Mouse (Mus musculus) liver, adult 2 months (tissue): Measurements from ENCODE around the gene Fbxl8. TPM values are rescaled to one million over a fixed set of nuclear protein-coding genes. Genes with fewer than 3 reads are reported as not detected.

Experiments used
- DNase-seq: peaks from one replicate; pipeline ENCODE4 v3.0.0-alpha.2; 2011; ENCODE audit warnings: low read depth, low spot score; ENCODE audit errors: extremely low read depth
- H3K27ac ChIP-seq: fragments of 200-500 bp; replicated peaks from 2 replicates; pipeline ENCODE4 v1.5.1; 2012; ENCODE audit warnings: low read depth, mild to moderate bottlenecking, control low read depth, inconsistent platforms, low read length; ENCODE audit not compliant: insufficient read depth
- H3K27me3 ChIP-seq: fragments of 200-500 bp; 2 replicates; pipeline ENCODE4 v1.6.1; 2012; ENCODE audit warnings: mild to moderate bottlenecking, moderate library complexity, low read length, inconsistent platforms; ENCODE audit not compliant: control insufficient read depth, insufficient read depth
- H3K36me3 ChIP-seq: fragments of 200-500 bp; 2 replicates; pipeline ENCODE4 v1.6.1; 2012; ENCODE audit warnings: low read length, inconsistent platforms; ENCODE audit not compliant: control insufficient read depth, insufficient read depth
- H3K4me1 ChIP-seq: fragments of 200-500 bp; 2 replicates; pipeline ENCODE4 v1.6.1; 2011; ENCODE audit warnings: low read length; ENCODE audit not compliant: control insufficient read depth, insufficient read depth
- H3K4me3 ChIP-seq: fragments of 200-500 bp; 2 replicates; pipeline ENCODE4 v1.5.1; 2011; ENCODE audit warnings: low read depth, mild to moderate bottlenecking, control low read depth, low read length, moderate library complexity; ENCODE audit not compliant: insufficient read depth
- H3K79me2 ChIP-seq: fragments of 200-500 bp; 2 replicates; pipeline ENCODE4 v1.6.1; 2012; ENCODE audit warnings: inconsistent platforms, mild to moderate bottlenecking, low read length, moderate library complexity; ENCODE audit not compliant: control insufficient read depth, insufficient read depth
- H3K9ac ChIP-seq: fragments of 200-500 bp; 2 replicates; pipeline ENCODE4 v1.6.1; 2012; ENCODE audit warnings: low read depth, mild to moderate bottlenecking, control low read depth, inconsistent platforms, low read length
- CTCF ChIP-seq: fragments of 200-500 bp; IDR thresholded peaks from 2 replicates; pipeline ENCODE4 v1.5.1; 2011; ENCODE audit warnings: low read depth, low read length, control low read depth
- POLR2A ChIP-seq: fragments of 200-500 bp; IDR thresholded peaks from 2 replicates; pipeline ENCODE4 v1.6.1; 2011; ENCODE audit warnings: low read length, control low read depth; ENCODE audit not compliant: insufficient read depth; ENCODE audit errors: extremely low read depth
- WGBS: fragments of 180-500 bp; shearing (Covaris S2); methylation state at CpG from one replicate; pipeline ENCODE4 v1.1.7; 2018; 5-methylcytosine and 5-hydroxymethylcytosine counted together
- polyA plus RNA-seq: library from polyadenylated mRNA; depleted of rRNA; stranded (reverse); fragments of >200 nt; gene quantifications from 2 replicates; pipeline ENCODE4 v1.2.3, GENCODE M21; 2012
- total RNA-seq: library from RNA; depleted of rRNA; stranded (reverse); fragments of >200 nt; gene quantifications from 2 replicates; pipeline ENCODE4 v1.2.3, GENCODE M21; 2014

The Fbxl8 gene
- total and polyA plus RNA-seq, 2 experiments: 1.9 to 7.3 TPM

DNA sequence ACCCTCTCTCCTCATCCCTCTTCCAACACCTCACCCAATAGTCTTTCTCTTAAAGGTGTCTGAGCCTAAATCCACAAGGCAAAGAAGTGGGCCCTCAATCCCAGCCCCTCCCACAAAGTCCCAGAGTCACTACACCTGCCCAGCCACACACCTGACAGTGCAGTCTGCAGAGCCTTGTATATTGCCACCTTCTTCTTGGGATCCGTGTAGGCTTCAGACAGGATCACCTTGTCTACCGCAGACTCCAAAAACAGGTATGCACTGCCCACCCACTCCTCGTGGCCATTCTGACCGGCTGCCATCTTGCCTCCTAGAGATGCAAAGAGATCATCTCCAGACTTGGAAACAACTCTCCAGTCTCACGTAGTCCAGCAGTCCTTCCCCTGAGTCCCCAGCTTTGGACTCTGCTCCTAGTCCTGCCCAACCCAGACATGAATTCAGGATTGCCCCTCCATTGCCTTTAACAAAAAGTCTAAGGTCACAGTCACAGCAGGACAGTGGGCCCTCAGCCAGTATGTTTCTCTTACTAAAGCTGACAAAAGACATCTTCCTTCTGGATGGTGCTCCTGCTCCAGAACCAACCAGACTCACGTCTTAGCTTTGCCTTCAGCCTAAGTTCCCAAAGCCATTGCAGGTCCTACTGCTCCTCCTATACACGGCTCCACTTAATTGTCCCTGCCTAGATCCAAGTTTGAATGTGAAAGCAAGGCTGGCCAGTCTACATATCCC lies 3.9 kb upstream of the Fbxl8 start:
- Histone ChIP-seq H3K4me1 (peaks cover 9% of the 10 kb centered on the region; the same call in 1 of the 2 replicates), H3K4me3 (no peak overlapping the region), H3K27ac (no peak overlapping the region), H3K36me3 (no peaks in the 10 kb centered on the region), H3K79me2 (peaks cover 7% of the 10 kb centered on the region; the same call in 1 of the 2 replicates), H3K9ac (no peak overlapping the region), H3K27me3 (no peaks in the 10 kb centered on the region)
- DNase-seq: no peak
- TF ChIP-seq POLR2A (no peak), CTCF (no peak)
- WGBS: 90% methylated on average over 7 of the region's 7 CpGs

DNA sequence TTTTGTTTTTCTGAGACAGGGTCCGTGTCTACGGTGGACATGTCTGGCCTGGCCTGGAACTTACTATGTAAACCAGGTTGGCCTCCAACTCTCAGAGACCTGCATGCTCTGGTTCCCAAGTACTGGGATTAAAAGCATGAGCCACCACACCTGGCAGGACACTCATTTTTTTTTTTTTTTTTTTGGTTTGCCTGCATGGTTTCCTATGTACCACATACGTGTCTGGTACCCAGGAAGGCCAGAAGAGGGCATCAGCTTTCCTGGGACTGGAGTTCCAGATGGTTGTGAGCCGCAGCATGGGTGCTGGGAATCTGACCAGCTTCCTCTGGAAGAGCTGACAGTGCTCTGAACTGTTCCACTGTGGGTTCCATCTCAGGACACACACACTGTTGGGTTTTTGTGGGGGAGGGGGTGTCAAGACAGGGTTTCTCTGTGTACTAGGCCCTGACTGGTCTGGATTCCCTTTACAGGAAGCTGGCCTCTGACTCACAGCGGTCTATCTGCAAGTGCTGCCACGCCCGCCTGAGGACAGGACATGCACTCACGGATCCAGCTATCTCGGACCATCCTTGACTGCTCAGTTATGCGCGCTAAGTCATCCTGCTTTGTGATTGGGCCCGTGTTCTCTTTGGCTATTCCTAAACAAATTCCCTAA lies 3.0 kb upstream of the Fbxl8 start:
- Histone ChIP-seq H3K4me1 (peaks cover 9% of the 10 kb centered on the region; the same call in 1 of the 2 replicates), H3K36me3 (no peaks in the 10 kb centered on the region), H3K27ac (no peak overlapping the region), H3K27me3 (no peaks in the 10 kb centered on the region), H3K79me2 (peaks cover 7% of the 10 kb centered on the region; the same call in 1 of the 2 replicates), H3K9ac (no peak overlapping the region), H3K4me3 (no peak overlapping the region)
- no peak for DNase-seq
- TF ChIP-seq CTCF (no peak), POLR2A (no peak)
- WGBS: 85% methylated on average over 12 of the region's 12 CpGs

DNA sequence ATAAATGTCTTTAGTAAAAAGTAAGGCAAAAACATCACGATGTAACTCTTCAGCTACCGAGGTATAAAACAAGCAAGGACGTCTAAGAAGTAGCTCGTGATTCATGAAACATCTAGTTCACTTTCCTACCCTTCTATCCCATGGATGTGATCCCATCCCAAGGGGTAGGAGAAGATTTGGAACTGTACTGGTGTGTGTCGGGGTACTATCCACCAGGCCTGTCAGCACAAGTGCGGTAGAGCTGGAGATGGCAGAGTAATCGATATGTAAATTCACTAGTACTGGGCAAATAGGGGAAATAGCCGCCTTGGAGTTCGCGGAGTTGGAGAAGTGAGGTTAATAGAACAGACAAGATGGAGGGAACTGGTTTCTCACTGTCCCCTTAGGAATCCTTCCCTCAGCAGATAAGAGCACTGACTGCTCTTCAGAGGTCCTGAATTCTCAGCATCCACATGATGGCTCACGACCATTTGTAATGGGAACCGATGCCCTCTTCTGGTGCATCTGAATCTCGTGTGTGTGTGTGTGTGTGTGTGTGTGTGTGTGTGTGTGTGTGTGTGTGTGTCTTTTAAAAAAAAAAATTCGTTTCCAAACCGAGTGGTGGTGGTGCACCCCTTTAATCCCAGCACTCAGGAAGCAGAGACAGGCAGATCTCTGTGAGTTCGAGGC lies 1.1 kb upstream of the Fbxl8 start:
- no peaks in the 10 kb centered on the region for H3K36me3 ChIP-seq
- DNase-seq: no peak
- no peak overlapping the region for H3K4me3 ChIP-seq
- no peak overlapping the region for H3K9ac ChIP-seq
- peaks cover 15% of the 10 kb centered on the region; the same call in 1 of the 2 replicates for H3K4me1 ChIP-seq
- no peaks in the 10 kb centered on the region for H3K27me3 ChIP-seq
- peaks cover 13% of the 10 kb centered on the region for H3K79me2 ChIP-seq
- TF ChIP-seq CTCF: no peak
- no peak for TF ChIP-seq POLR2A
- no peak overlapping the region for H3K27ac ChIP-seq
- WGBS: 45% methylated on average over 16 of the region's 16 CpGs

DNA sequence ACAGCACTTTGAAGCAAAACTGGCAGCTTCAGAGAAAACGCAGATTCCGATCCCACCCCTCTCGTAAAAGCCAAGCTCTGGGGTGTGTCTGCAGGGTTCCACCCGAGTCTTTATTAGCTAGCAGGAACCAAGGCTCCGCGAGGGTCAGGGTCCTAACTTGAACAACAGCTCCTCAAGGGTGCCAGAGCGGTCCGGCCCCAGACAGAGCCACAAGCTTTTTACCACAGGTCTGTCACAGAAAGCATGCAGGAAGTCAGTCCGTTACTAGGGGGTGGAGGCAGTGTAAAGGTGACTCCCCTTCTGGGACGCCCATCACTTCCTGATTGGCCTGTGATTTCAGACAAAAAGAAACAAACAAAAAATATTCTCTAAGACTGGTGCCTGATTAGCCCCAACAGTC lies 680 bp downstream of the Fbxl8 start:
- Histone ChIP-seq H3K27ac (peak overlapping the region; percentile 73), H3K27me3 (no peaks in the 10 kb centered on the region), H3K9ac (peak overlapping the region; percentile 30), H3K4me1 (peaks cover 16% of the 10 kb centered on the region), H3K36me3 (no peaks in the 10 kb centered on the region), H3K4me3 (peak overlapping the region; percentile 92), H3K79me2 (peaks cover 14% of the 10 kb centered on the region)
- WGBS: 12% methylated on average over 10 of the region's 10 CpGs
- peak; percentile 78 for DNase-seq
- TF ChIP-seq CTCF: no peak
- TF ChIP-seq POLR2A: no peak

DNA sequence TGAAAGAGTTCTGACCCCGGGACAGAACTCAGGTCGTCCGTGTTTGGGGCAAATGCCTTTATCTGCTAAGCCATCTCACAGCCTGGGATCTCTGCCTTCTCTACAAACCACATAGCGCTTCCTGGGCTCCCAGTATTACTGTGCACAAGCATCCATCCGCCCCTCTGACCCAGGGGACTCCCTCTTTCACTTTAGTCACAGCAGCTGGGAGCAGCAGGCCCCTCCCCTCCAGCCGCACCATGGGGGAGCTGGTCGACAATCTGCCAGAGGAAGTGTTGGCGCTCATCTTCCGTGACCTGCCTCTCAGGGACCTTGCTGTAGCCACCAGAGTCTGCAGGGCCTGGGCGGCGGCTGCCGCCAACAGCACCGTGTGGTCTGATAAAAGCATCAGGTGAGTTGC lies 2.3 kb downstream of the Fbxl8 start:
- Histone ChIP-seq H3K27me3 (no peaks in the 10 kb centered on the region), H3K79me2 (peaks cover 14% of the 10 kb centered on the region), H3K4me3 (no peak overlapping the region), H3K27ac (no peak overlapping the region), H3K4me1 (peaks cover 20% of the 10 kb centered on the region), H3K36me3 (no peaks in the 10 kb centered on the region), H3K9ac (no peak overlapping the region)
- TF ChIP-seq POLR2A (no peak), CTCF (no peak)
- no peak for DNase-seq
- 88% methylated on average over 13 of the region's 13 CpGs for WGBS
